Mouse (Mus musculus): ENCODE results near the gene Csmd2.

DNA sequence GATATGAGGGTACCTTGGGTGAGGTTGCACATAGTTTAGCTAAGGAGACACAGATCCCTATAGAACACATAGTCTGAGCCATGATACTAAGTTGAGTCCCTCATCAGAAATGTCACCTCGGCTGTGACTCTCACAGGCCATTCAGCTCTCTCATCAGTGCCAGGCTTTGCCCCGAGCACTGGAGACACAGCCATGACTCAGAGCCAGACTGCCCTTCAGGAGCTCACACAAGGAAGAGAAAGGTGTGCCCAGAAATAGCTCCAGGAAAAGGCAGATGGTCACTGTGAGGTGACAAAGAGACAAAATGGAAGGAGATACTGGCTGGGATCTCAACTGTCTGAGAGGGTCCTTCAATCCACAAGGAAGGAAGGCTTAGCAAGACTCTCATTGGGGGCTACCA, 40.0 kb upstream of the Csmd2 start:
- TF ChIP-seq CTCF (conservative IDR thresholded peaks at IDR 0.05; ENCODE audit: insufficient read depth, insufficient read length, low read depth, low read length) (no peak), POLR2A (IDR thresholded peaks at IDR 0.05; ENCODE audit: low read depth, low read length) (no peak)
